Mouse (Mus musculus) CD4-positive, CD25-positive, alpha-beta regulatory T cell, adult 9 weeks (primary cell): ENCODE results near the gene Camk1. TPM values are rescaled to one million over a fixed set of nuclear protein-coding genes. Genes with fewer than 3 reads are reported as not detected.

Experiments used
- polyA plus RNA-seq: library from polyadenylated mRNA; unstranded; fragments of 100-300 nt; shearing (Covaris generic); gene quantifications from one replicate; pipeline ENCODE4 v1.2.1, GENCODE M21; 2017

Gene Camk1
- polyA plus RNA-seq, result 2.7 TPM

DNA sequence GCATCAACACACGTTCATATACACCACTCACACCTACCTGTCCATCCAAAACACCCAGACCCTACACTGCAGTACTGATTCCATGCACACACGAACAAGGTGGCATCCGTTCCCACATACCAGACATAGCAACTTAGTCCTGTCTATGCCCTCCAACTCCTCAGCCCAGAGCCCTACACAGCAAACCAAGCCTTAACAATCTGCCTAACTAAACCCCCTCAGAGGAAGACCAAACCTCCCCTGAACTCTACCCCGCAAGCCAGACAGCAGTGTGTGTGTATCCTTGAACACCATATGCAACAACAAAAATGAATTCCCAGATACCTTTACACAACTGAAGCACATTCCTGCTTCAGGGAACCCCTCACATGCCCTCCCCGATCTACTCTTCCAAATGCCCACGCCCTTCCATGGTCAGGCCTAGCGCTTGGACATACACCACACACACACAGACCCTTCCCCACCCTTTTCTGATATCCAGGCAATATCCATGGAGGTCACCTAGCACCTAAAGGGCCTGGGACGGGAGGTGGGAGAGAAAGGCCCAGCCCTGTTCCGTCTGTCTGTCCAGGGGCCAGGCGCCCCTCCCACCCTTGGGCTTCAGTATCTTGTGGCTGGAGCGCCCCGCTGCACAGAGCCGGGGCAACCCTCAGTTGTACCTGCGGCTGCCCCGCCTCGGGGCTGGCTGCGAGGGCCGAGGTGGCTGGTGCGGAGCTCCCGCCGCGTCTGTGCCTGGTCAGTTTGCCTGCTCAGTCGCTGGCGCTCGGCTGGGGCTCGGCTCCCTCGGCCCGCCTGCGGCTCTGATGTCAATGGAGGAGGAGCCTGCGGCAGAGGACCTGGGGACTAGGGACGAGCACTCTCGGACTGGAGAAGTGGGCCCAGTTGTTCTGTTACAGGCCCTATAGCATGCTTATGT lies at the start of gene Camk1:
Gene Camk1, minus strand, starts transcription at position 808 of the 916 bp plus-strand sequence.

DNA sequence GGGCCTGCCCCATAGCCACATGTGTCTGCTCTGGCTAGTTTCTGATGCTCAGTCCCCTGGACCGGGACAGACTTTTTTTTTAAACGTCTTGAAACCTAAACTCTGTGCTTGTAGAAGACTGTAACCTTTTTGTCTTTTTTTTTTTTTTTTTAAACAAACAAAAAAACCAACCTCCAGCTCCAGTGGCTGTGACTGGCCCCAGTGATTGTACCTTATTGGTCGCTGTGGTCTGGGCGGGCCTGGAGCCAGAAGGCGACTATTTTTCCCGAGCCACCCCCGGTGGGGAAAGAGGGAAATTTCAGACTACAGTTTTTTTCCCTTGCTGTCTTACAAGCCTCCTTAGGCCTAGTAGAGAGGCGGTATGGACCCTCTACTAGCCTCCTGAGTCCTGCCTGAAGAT lies 45.2 kb upstream of the Camk1 start, which contains the start of gene Ttll3:
Gene Ttll3, plus strand, starts transcription at position 301 of the 400 bp plus-strand sequence.

DNA sequence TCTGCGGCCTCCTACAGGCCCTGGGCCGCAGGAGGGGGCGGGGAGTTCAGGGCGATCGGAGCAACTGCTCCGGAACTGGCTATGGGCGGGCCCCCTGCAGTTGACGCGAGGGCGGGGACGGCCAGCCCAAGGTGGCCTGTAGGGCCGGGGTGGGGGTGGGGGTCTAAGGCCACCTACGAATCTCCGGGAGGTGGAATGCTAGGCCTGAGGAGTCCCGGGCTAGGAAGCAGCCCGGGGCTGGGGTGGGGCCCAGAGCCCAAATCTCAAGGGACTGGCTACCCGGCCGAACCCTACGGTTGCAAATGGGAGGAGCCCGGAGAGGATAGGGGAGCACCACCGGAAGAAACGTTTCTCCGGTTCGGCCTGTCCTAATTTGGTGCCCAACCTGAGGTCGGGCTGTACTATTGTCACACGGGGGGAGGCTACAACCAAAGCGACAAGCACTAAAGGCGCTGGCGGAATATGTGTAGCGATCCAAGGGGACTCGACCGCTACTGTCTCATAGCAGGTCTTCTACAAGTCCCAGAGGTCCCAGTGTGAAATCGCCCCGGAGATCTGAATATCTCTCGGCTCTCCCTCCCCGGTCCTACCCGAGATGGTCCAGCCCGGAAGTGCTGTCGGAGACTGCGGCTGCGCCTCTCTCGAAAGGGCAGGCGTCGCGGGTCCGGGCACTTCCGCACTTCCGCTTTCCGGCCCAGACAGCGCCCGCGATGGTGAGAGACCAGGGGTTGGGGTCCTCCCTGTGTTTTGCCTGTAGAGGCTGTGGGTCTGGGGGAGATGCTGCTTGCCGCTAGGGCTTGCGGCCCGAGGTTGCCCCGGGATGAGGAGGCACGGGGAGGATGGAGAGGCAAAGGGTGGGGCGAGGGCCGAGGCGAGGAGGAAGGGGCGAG lies 34.0 kb upstream of the Camk1 start, which contains the start of the genes Tada3 and Arpc4:
Gene Tada3, minus strand, starts transcription at position 388 of the 890 bp plus-strand sequence.
Gene Arpc4, plus strand, starts transcription at position 620 of the 890 bp plus-strand sequence.

DNA sequence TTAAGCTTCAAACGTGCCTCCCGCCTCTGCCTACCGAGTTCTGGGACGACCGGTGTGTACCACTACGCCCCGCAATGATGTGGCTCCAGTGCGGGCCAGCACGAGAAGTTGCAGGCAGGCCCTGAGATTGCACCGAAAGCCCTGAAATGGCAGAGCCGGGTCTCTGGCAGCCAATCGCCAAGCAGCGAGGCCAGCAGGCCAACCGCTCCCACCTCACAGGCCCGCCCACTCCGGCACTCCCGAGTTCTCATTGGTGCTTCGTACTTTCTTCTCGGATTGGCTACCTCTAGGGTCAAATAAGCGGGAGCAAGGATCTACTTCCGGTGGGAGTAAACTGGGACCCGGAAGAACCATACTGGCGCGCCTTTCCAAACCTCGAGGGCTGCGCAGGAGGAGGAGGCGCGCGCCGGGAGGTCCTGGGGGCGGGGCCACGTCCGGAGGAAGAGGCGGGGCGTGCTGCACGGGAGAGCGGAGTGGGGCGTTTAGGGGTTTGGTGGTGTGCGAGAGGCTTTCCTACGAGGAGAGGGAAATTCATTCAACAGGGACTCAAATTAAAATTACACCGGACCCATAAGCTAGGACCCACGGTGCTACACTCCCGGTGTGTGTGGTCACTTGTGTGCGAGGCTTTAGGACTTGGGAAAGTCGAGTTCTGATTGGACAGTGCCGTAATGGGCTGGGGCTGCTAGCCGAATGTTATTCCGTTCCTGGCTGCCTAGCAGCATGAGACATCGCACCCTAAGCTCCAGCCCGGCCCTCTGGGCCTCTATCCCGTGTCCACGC lies 17.1 kb downstream of the Camk1 start, which contains the start of gene Ogg1:
Gene Ogg1, plus strand, starts transcription at position 440 of the 783 bp plus-strand sequence.

DNA sequence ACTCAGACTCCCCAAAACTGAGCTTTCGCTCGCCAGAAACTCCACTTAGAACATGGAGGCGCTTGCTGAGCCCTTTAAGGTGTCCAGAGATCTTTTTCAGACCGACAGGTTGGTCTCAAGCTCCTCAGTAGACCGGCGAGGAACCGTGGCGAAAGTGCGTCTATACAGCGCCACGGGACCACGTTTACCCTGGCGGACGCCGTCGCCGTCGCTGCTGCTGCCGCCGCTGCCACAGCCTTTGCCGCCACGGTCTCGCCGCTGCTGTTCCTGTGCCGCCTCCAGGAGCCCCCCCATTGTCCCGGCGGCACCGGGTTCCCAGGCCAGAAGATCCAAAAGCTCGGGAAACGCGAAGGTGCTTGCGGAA lies 36.8 kb downstream of the Camk1 start, which contains the start of gene Brpf1:
Gene Brpf1, plus strand, starts transcription at position 152 of the 364 bp plus-strand sequence.

Other genes with a start within 250 kb of the Camk1 start
- gene Lhfpl4, start 148.6 kb downstream of the Camk1 start, polyA plus RNA-seq, result 0.21 TPM
- 19.5 TPM for gene Mtmr14, start 106.1 kb downstream of the Camk1 start, polyA plus RNA-seq
- not detected for gene Cpne9, start 61.7 kb downstream of the Camk1 start, polyA plus RNA-seq
- 37.0 TPM for gene Brpf1, start 36.8 kb downstream of the Camk1 start, polyA plus RNA-seq
- 14.3 TPM for gene Ogg1, start 17.0 kb downstream of the Camk1 start, polyA plus RNA-seq
- 66.9 TPM for gene Tada3, start 33.9 kb upstream of the Camk1 start, polyA plus RNA-seq
- gene Arpc4, start 34.1 kb upstream of the Camk1 start, polyA plus RNA-seq, result 593 TPM
- 16.9 TPM for gene Ttll3, start 45.3 kb upstream of the Camk1 start, polyA plus RNA-seq
- gene Rpusd3, start 75.4 kb upstream of the Camk1 start, polyA plus RNA-seq, result 19.9 TPM
- gene Cidec, start 91.8 kb upstream of the Camk1 start, polyA plus RNA-seq, result not detected
- 71.0 TPM for gene Jagn1, start 98.6 kb upstream of the Camk1 start, polyA plus RNA-seq
- gene Il17re, start 114.5 kb upstream of the Camk1 start, polyA plus RNA-seq, result 0.25 TPM
- 0.65 TPM for gene Il17rc, start 127.4 kb upstream of the Camk1 start, polyA plus RNA-seq
- gene Creld1, start 139.3 kb upstream of the Camk1 start, polyA plus RNA-seq, result 12.5 TPM
- gene Prrt3, start 157.9 kb upstream of the Camk1 start, polyA plus RNA-seq, result 0.25 TPM
- 115 TPM for gene Emc3, start 187.7 kb upstream of the Camk1 start, polyA plus RNA-seq
- 1.9 TPM for gene Fancd2, start 187.7 kb upstream of the Camk1 start, polyA plus RNA-seq